Mouse (Mus musculus) liver, adult 2 months (tissue): ENCODE measurements around the gene Pom121l2. TPM values are rescaled to one million over a fixed set of nuclear protein-coding genes. Genes with fewer than 3 reads are reported as not detected.

Experiments used
- DNase-seq: peaks from one replicate; pipeline ENCODE4 v3.0.0-alpha.2; 2011; ENCODE audit warnings: low read depth, low spot score; ENCODE audit errors: extremely low read depth
- H3K27ac ChIP-seq: fragments of 200-500 bp; replicated peaks from 2 replicates; pipeline ENCODE4 v1.5.1; 2012; ENCODE audit warnings: low read depth, mild to moderate bottlenecking, control low read depth, inconsistent platforms, low read length; ENCODE audit not compliant: insufficient read depth
- H3K27me3 ChIP-seq: fragments of 200-500 bp; 2 replicates; pipeline ENCODE4 v1.6.1; 2012; ENCODE audit warnings: mild to moderate bottlenecking, moderate library complexity, low read length, inconsistent platforms; ENCODE audit not compliant: control insufficient read depth, insufficient read depth
- H3K36me3 ChIP-seq: fragments of 200-500 bp; 2 replicates; pipeline ENCODE4 v1.6.1; 2012; ENCODE audit warnings: low read length, inconsistent platforms; ENCODE audit not compliant: control insufficient read depth, insufficient read depth
- H3K4me1 ChIP-seq: fragments of 200-500 bp; 2 replicates; pipeline ENCODE4 v1.6.1; 2011; ENCODE audit warnings: low read length; ENCODE audit not compliant: control insufficient read depth, insufficient read depth
- H3K4me3 ChIP-seq: fragments of 200-500 bp; 2 replicates; pipeline ENCODE4 v1.5.1; 2011; ENCODE audit warnings: low read depth, mild to moderate bottlenecking, control low read depth, low read length, moderate library complexity; ENCODE audit not compliant: insufficient read depth
- H3K79me2 ChIP-seq: fragments of 200-500 bp; 2 replicates; pipeline ENCODE4 v1.6.1; 2012; ENCODE audit warnings: inconsistent platforms, mild to moderate bottlenecking, low read length, moderate library complexity; ENCODE audit not compliant: control insufficient read depth, insufficient read depth
- H3K9ac ChIP-seq: fragments of 200-500 bp; 2 replicates; pipeline ENCODE4 v1.6.1; 2012; ENCODE audit warnings: low read depth, mild to moderate bottlenecking, control low read depth, inconsistent platforms, low read length
- CTCF ChIP-seq: fragments of 200-500 bp; IDR thresholded peaks from 2 replicates; pipeline ENCODE4 v1.5.1; 2011; ENCODE audit warnings: low read depth, low read length, control low read depth
- POLR2A ChIP-seq: fragments of 200-500 bp; IDR thresholded peaks from 2 replicates; pipeline ENCODE4 v1.6.1; 2011; ENCODE audit warnings: low read length, control low read depth; ENCODE audit not compliant: insufficient read depth; ENCODE audit errors: extremely low read depth
- WGBS: fragments of 180-500 bp; shearing (Covaris S2); methylation state at CpG from one replicate; pipeline ENCODE4 v1.1.7; 2018; 5-methylcytosine and 5-hydroxymethylcytosine counted together
- polyA plus RNA-seq: library from polyadenylated mRNA; depleted of rRNA; stranded (reverse); fragments of >200 nt; gene quantifications from 2 replicates; pipeline ENCODE4 v1.2.3, GENCODE M21; 2012
- total RNA-seq: library from RNA; depleted of rRNA; stranded (reverse); fragments of >200 nt; gene quantifications from 2 replicates; pipeline ENCODE4 v1.2.3, GENCODE M21; 2014

The Pom121l2 gene
- total and polyA plus RNA-seq, 2 experiments: not detected

- 73% methylated on average over 2 of the region's 2 CpGs for WGBS
- Histone ChIP-seq H3K27ac (no peak overlapping the region), H3K4me3 (no peak overlapping the region), H3K9ac (no peak overlapping the region), H3K27me3 (peaks cover 24% of the 10 kb centered on the region), H3K4me1 (peaks cover 3% of the 10 kb centered on the region; the same call in 1 of the 2 replicates), H3K79me2 (no peaks in the 10 kb centered on the region), H3K36me3 (no peaks in the 10 kb centered on the region)
- DNase-seq: no peak
- no peak for TF ChIP-seq POLR2A
These were observed 20.4 kb downstream of the Pom121l2 start for GRCm38 (mm10) chr13:22001346-22001745.

GRCm38 (mm10) chr13:22001823-22002222, 20.8 kb downstream of the Pom121l2 start:
- H3K4me1 ChIP-seq: peaks cover 5% of the 10 kb centered on the region
- no peak for DNase-seq
- 46% methylated on average over 5 of the region's 5 CpGs for WGBS
- TF ChIP-seq CTCF: no peak
- no peaks in the 10 kb centered on the region for H3K79me2 ChIP-seq
- no peak overlapping the region for H3K9ac ChIP-seq
- no peak overlapping the region for H3K4me3 ChIP-seq
- H3K27me3 ChIP-seq: peaks cover 24% of the 10 kb centered on the region
- H3K27ac ChIP-seq: no peak overlapping the region
- no peaks in the 10 kb centered on the region for H3K36me3 ChIP-seq

- WGBS: 1% methylated on average over 45 of the region's 45 CpGs
- Histone ChIP-seq H3K27me3 (peaks cover 25% of the 10 kb centered on the region), H3K9ac (0 out of 2 replicates have a peak overlapping the region, but pooled peaks have one; percentile 15), H3K27ac (no peak overlapping the region), H3K79me2 (no peaks in the 10 kb centered on the region), H3K4me3 (peak overlapping the region; percentile 51), H3K36me3 (no peaks in the 10 kb centered on the region), H3K4me1 (peaks cover 5% of the 10 kb centered on the region)
- no peak for TF ChIP-seq CTCF
- no peak for TF ChIP-seq POLR2A
- no peak for DNase-seq
These were observed 24.8 kb downstream of the Pom121l2 start for GRCm38 (mm10) chr13:22005605-22006333.

GRCm38 (mm10) chr13:22006334-22007120, 25.5 kb downstream of the Pom121l2 start:
- no peak overlapping the region for H3K27ac ChIP-seq
- H3K4me3 ChIP-seq: peak overlapping the region; percentile 51
- no peaks in the 10 kb centered on the region for H3K79me2 ChIP-seq
- H3K9ac ChIP-seq: no peak overlapping the region
- peaks cover 24% of the 10 kb centered on the region for H3K27me3 ChIP-seq
- 2% methylated on average over 38 of the region's 38 CpGs for WGBS
- H3K4me1 ChIP-seq: peaks cover 5% of the 10 kb centered on the region
- H3K36me3 ChIP-seq: no peaks in the 10 kb centered on the region
- peak; percentile 44 for DNase-seq
- TF ChIP-seq CTCF (no peak), POLR2A (no peak)

GRCm38 (mm10) chr13:22007121-22007510, 26.1 kb downstream of the Pom121l2 start:
- peak overlapping the region; percentile 13; the same call in 1 of the 2 replicates for H3K4me3 ChIP-seq
- H3K27ac ChIP-seq: no peak overlapping the region
- H3K36me3 ChIP-seq: no peaks in the 10 kb centered on the region
- no peaks in the 10 kb centered on the region for H3K79me2 ChIP-seq
- TF ChIP-seq POLR2A (no peak), CTCF (no peak)
- peaks cover 24% of the 10 kb centered on the region for H3K27me3 ChIP-seq
- DNase-seq: no peak
- peaks cover 5% of the 10 kb centered on the region for H3K4me1 ChIP-seq
- H3K9ac ChIP-seq: no peak overlapping the region
- WGBS: 17% methylated on average over 18 of the region's 18 CpGs

- Histone ChIP-seq H3K4me3 (no peak overlapping the region), H3K4me1 (peaks cover 5% of the 10 kb centered on the region), H3K27me3 (peaks cover 24% of the 10 kb centered on the region), H3K27ac (no peak overlapping the region), H3K36me3 (no peaks in the 10 kb centered on the region), H3K79me2 (no peaks in the 10 kb centered on the region), H3K9ac (no peak overlapping the region)
- whole genome bisulfite sequencing: 67% methylated on average over 7 of the region's 7 CpGs
- TF ChIP-seq CTCF (no peak), POLR2A (no peak)
- DNase-seq: no peak
These were observed 26.9 kb downstream of the Pom121l2 start for GRCm38 (mm10) chr13:22007872-22008271.
